Mouse (Mus musculus): ENCODE results near the gene Etfbkmt.

- TF ChIP-seq CTCF (IDR thresholded peaks at IDR 0.05) (no peak), POLR2A (IDR thresholded peaks at IDR 0.05; ENCODE audit: insufficient read depth, low read depth, low read length) (no peak)
These were observed 5.1 kb upstream of the Etfbkmt start for GRCm38 (mm10) chr6:149134391-149135150.

Data from heart, adult 2 months (tissue).